Mouse (Mus musculus) lung, adult 2 months (tissue): ENCODE results near the gene Mmp24. TPM values are rescaled to one million over a fixed set of nuclear protein-coding genes. Genes with fewer than 3 reads are reported as not detected.

Experiments used
- DNase-seq: peaks from one replicate; pipeline ENCODE4 v3.0.0; 2022
- H3K4me1 ChIP-seq: fragments of 200-500 bp; 2 replicates; pipeline ENCODE4 v1.6.1; 2011; ENCODE audit warnings: low read length; ENCODE audit not compliant: control insufficient read depth, insufficient read depth
- H3K4me3 ChIP-seq: fragments of 200-500 bp; replicated peaks from 2 replicates; pipeline ENCODE3; 2011; ENCODE audit warnings: low read depth, mild to moderate bottlenecking, control low read depth, low read length; ENCODE audit errors: extremely low read depth
- CTCF ChIP-seq: fragments of 200-500 bp; IDR thresholded peaks from 2 replicates; pipeline ENCODE4 v1.5.1; 2011; ENCODE audit warnings: mild to moderate bottlenecking, low read length, control low read depth; ENCODE audit not compliant: insufficient read depth
- POLR2A ChIP-seq: fragments of 200-500 bp; IDR thresholded peaks from 2 replicates; pipeline ENCODE4 v1.6.1; 2011; ENCODE audit warnings: low read depth, mild to moderate bottlenecking, control low read depth, low read length, borderline replicate concordance; ENCODE audit errors: extremely low read depth
- WGBS: fragments of 180-500 bp; shearing (Covaris S2); methylation state at CpG from one replicate; pipeline ENCODE4 v1.1.7; 2018; 5-methylcytosine and 5-hydroxymethylcytosine counted together
- polyA plus RNA-seq: library from polyadenylated mRNA; depleted of rRNA; stranded (reverse); fragments of >200 nt; gene quantifications from 2 replicates; pipeline ENCODE4 v1.2.3, GENCODE M21; 2012

Mmp24 gene
- polyA plus RNA-seq, 1 experiment: 0.06 TPM

DNA sequence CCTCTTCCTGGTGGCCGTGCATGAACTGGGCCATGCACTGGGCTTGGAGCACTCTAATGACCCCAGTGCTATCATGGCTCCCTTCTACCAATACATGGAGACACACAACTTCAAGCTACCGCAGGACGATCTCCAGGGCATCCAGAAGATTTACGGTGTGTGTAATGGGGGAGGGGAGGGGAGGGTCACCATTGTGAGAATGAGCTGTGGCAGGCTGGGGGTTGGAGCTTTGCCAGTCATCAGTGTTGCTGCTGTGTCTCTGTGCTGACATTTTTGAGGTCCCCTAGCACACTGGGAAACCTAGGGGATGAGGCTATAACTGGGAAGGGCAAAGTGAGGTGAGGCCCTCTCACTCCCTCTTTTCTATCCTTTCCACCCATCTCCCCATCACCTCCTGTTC lies 32.3 kb downstream of the Mmp24 start:
- no peak for TF ChIP-seq POLR2A
- no peak for TF ChIP-seq CTCF
- Histone ChIP-seq H3K4me1 (peaks cover 4% of the 10 kb centered on the region), H3K4me3 (no peak overlapping the region)
- DNase-seq: no peak
- WGBS: 60% methylated on average over 4 of the region's 4 CpGs

- H3K4me1 ChIP-seq: peaks cover 4% of the 10 kb centered on the region
- no peak for DNase-seq
- TF ChIP-seq CTCF (no peak), POLR2A (no peak)
- 77% methylated on average over 4 of the region's 4 CpGs for WGBS
- H3K4me3 ChIP-seq: no peak overlapping the region
These were observed 34.5 kb downstream of the Mmp24 start for GRCm38 (mm10) chr2:155809620-155810019.

DNA sequence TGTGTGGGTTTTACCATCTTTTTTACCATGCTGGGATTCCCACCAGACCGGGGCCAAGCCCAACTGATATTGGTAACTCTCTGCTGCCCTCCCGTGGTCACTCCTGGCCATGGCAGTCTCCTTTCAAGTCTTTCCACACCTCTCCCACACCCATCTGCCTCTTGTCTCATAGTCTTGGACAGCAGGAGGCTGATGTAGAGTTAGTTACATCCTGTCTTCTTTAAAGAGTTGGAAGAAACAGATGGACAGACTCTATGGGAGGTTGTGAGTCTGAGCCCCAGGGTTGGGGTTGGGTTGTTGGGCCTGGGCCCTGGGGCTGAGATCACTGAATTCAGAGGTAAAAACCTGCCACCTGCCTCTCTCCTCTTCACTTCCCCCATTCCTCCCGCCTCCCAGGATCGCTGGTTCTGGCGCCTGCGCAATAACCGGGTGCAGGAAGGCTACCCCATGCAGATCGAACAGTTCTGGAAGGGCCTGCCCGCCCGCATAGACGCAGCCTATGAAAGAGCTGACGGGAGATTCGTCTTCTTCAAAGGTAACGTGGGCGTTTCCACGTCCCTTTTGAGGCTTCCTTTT lies 36.8 kb downstream of the Mmp24 start:
- peak; percentile 76 for DNase-seq
- no peaks in the 10 kb centered on the region for H3K4me1 ChIP-seq
- no peak overlapping the region for H3K4me3 ChIP-seq
- WGBS: 38% methylated on average over 16 of the region's 16 CpGs
- TF ChIP-seq POLR2A (no peak), CTCF (peak; percentile 98)

GRCm38 (mm10) chr2:155812637-155813036 lies 37.5 kb downstream of the Mmp24 start:
- no peak for TF ChIP-seq CTCF
- TF ChIP-seq POLR2A: no peak
- no peak for DNase-seq
- WGBS: 70% methylated on average over 4 of the region's 4 CpGs
- H3K4me1 ChIP-seq: no peaks in the 10 kb centered on the region
- H3K4me3 ChIP-seq: no peak overlapping the region

- TF ChIP-seq CTCF (no peak), POLR2A (no peak)
- no peak for DNase-seq
- H3K4me3 ChIP-seq: no peak overlapping the region
- 27% methylated on average over 5 of the region's 5 CpGs for WGBS
- H3K4me1 ChIP-seq: peaks cover 6% of the 10 kb centered on the region
These were observed 39.7 kb downstream of the Mmp24 start for GRCm38 (mm10) chr2:155814829-155815228.

DNA sequence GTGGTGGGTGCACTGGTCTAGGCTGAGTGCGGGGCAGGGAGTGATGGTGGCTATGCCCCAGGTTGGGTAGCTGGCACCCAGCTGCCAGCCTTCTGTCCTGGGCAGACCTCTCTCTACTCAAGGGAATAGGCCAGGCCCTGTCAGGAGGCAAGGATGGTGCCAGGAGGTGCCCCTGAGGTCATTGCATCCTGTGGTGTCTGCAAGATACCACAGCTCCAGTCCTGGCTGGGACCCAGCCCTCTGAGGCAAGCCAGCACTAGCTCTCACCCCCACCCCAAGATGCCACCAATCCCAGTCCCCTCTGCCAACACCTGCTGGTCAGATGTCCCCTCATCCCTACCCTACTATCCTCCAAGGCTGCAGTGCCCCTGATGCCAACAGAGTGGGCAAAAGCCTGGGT lies 41.0 kb downstream of the Mmp24 start:
- 92% methylated on average over 1 of the region's 1 CpGs for WGBS
- no peak for DNase-seq

DNA sequence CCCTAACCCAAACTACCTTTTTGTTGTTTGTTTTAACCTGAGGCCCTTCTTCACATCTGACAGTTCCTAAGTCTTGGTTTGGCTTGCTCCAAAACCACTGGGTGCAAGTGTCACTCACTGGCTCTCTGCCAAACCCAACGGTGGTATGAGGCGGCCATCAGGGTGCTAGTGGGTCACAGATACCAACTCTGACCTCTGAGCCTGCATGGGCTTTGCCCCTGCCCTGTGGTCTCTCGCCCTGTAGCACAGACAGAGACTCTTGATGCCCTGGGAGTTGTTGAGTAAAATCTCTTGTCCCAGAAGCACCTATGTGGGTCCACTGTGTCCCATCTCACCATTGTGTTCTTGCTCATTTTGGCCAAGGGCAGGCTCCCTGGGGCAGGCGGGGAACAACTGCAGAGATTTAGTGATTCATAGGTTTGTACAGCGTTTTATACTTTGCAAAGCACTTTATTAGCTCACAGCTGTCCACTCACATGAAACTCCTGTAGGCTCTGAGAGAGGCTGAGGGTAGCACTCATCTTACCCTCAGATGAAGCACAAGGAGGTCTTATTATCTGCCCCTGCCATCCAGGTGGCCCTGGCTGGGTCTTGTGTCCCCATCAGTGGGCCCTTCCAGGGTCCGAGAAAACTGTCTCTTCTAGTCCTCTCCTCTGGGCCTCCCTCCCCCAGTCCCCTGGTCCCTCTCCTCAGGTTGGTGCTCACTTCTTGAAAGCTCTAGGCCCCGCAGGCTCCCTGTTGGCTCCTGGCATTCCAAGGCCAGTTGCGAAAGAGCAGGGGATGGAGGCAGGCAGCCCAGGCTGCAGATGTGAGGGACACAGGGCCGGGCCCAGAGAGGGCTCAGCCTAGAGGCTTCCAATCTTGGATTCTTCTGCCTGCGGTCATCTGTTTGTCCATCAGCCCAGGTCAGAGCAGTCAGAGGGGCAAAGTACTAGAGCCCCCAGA lies 42.4 kb downstream of the Mmp24 start:
- TF ChIP-seq CTCF (no peak), POLR2A (no peak)

More for the DNA sequence above, 41.0 kb downstream of the Mmp24 start:
- Histone ChIP-seq H3K4me3 (no peak overlapping the region), H3K4me1 (peaks cover 6% of the 10 kb centered on the region)
- TF ChIP-seq POLR2A (no peak), CTCF (no peak)

DNA sequence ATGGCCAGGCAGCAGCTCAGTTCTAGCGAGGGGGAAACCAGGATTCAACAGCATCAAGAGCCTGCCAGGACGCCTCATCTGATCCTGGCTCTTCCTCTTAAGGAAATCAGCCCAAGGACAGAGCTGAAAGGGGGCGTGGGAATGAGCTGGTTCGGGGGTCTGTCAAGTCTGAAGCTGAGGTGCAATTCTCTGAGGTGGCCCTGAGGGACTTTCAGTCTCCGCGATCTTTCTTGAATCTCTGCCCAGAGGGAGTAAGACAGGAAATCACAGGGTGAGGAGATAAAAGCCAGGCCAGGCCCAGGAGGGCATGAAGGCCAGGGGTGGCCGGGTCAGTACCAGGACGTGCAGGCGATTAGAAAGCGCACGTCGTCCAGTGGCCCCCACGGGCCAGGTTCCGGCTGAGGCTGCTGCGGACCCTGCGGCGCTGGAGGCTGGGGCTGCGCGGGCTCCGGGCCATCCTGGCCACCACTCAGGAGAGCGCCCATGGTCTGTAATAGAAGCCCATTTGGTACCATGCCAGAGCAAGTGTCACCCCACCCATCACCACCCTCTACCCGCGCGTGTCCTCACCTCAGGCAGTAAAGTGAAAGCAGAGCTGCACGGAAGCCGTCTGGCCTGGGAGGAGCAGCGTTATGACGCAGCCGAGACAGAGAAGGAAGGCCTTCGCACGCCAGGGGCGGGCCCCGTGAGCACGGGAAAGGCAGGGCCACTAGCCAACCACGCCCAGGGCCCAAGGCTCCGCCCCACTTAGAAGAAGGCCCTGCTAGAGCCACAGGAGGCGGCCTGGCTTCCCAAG lies 43.7 kb downstream of the Mmp24 start:
- DNase-seq: peak; percentile 95
- TF ChIP-seq CTCF (no peak), POLR2A (peak; percentile 97; the same call in 1 of the 2 replicates)
- under 1% methylated on average over 37 of the region's 37 CpGs for WGBS
- Histone ChIP-seq H3K4me3 (peak overlapping the region; percentile 80), H3K4me1 (peaks cover 6% of the 10 kb centered on the region)

More for the DNA sequence above, 42.4 kb downstream of the Mmp24 start:
- no peak for DNase-seq
- peaks cover 6% of the 10 kb centered on the region for H3K4me1 ChIP-seq
- H3K4me3 ChIP-seq: no peak overlapping the region
- WGBS: 71% methylated on average over 10 of the region's 10 CpGs

DNA sequence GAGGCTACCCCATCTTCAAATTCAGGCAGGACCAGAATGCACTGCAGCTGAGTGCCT lies 44.1 kb downstream of the Mmp24 start, which contains the start of gene BC029722:
Gene BC029722, minus strand, starts transcription at position 35 of the 57 bp plus-strand sequence.
- no peak for DNase-seq
- H3K4me1 ChIP-seq: peaks cover 6% of the 10 kb centered on the region
- peak within 1 kb of the TSS; percentile 80 for H3K4me3 ChIP-seq
- TF ChIP-seq CTCF: no peak
- TF ChIP-seq POLR2A: no peak
